Mouse (Mus musculus): ENCODE measurements at regions not wholly inside any gene's neighbourhood (a gene's known extent, or its start where the extent isn't known, plus 50 kb on each side); places are given as distances from the start of the nearest gene placed in this dataset.
"Not testable (repeated sequence)": the region's sequence is repeated elsewhere in the genome, so short reads cannot be mapped to it uniquely, and the experiment has no call there.

DNA sequence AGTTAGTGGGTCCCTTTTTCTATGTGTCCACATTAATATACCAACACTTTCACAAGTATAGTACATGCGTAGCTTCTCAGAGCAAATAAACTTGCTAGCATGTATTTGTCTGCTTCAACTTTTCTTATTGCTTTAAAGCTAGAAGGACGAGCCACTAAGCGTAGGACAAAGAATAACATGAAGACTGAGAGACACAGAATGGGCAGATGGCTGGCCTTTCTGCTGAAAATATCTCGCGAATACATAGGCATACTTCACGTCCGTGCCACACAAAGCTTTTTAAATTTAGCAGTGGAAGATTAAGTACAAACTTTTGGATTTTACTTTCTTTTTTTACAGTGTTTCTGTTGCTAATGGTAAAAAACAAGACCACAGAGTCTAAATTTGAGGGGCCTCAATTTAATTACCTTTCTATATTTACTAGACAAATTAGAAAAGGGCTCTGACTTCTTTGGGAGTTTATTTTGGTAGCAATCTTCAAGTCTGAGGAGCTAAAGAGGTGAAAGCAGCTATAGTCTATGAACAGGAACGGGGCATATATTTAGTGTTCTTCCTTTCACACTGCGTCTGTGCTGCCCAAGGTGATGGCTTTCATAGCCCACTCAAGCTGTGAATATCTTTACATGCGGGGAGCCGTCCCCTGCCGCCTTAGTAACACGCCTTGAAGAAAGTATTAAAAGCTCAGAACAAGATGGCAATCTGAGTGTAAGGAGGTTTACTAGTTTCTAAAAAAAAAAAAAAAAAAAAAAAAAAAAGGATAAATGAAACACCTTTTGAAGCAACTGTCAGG is 145.7 kb upstream of the Nwd2 start:
- ATAC-seq, result no peak
- no peak overlapping the region for H3K9ac ChIP-seq (replicated peaks)
- no peaks in the 10 kb centered on the region for H3K27me3 ChIP-seq
- H3K9me3 ChIP-seq, result no peaks in the 10 kb centered on the region
- H3K4me1 ChIP-seq (replicated peaks), result no peaks in the 10 kb centered on the region
- H3K4me3 ChIP-seq (replicated peaks), result no peak overlapping the region
- no peaks in the 10 kb centered on the region for H3K36me3 ChIP-seq
- H3K27ac ChIP-seq, result no peak overlapping the region
- WGBS, result 88% methylated on average over 13 of the region's 13 CpGs
- H3K4me2 ChIP-seq (replicated peaks), result no peak overlapping the region

DNA sequence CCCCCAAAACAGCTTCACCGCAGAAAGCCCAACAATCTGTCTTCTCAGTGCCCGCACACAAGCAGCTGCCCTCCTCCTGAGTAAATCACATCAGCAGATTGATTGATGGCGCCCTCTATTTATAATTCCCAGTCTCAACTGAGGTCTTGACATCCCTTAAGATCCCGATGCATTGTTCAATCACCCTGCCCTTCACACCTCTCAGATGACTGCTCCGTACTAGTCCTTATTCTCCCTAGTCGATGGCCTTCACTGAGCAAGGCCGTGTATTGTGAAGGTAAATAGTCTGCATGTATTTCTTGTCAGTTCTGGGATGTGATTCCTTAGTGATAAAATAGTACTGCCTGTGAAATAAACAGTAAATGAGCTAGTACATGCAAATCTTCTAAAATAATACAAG is 114.7 kb upstream of the Nwd2 start:
- ATAC-seq, result no peak
- no peak overlapping the region for H3K4me2 ChIP-seq (replicated peaks)
- H3K36me3 ChIP-seq, result no peaks in the 10 kb centered on the region
- 57% methylated on average over 7 of the region's 7 CpGs for WGBS
- H3K4me1 ChIP-seq (replicated peaks), result no peaks in the 10 kb centered on the region
- no peak overlapping the region for H3K4me3 ChIP-seq (replicated peaks)
- no peak overlapping the region for H3K27ac ChIP-seq
- no peak overlapping the region for H3K9ac ChIP-seq (replicated peaks)
- no peaks in the 10 kb centered on the region for H3K9me3 ChIP-seq
- H3K27me3 ChIP-seq, result no peaks in the 10 kb centered on the region

DNA sequence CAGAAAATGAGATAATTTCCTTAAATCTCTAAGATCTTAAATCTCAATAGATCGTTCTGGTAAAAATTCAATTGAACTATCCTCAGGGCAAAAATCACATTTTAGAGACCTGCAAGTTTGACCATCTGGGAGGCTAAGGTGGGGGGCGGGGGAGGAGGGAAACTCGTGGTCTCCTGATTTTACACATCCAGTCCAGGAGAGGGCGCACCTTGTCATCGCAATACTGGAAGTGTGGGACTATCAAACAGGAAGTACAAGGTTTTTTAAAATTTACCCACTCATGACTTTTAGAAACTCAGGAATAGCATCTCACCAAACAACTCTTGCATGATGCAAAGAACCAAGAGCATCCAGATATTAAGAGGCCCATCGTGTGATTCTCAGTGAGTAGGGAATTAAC is 108.4 kb upstream of the Nwd2 start:
- Histone ChIP-seq H3K27me3 (no peaks in the 10 kb centered on the region), H3K4me2 (replicated peaks) (no peak overlapping the region), H3K9me3 (no peaks in the 10 kb centered on the region), H3K27ac (no peak overlapping the region), H3K36me3 (no peaks in the 10 kb centered on the region), H3K4me1 (replicated peaks) (no peaks in the 10 kb centered on the region), H3K9ac (replicated peaks) (no peak overlapping the region), H3K4me3 (replicated peaks) (no peak overlapping the region)
- no peak for ATAC-seq
- 85% methylated on average over 6 of the region's 6 CpGs for WGBS

DNA sequence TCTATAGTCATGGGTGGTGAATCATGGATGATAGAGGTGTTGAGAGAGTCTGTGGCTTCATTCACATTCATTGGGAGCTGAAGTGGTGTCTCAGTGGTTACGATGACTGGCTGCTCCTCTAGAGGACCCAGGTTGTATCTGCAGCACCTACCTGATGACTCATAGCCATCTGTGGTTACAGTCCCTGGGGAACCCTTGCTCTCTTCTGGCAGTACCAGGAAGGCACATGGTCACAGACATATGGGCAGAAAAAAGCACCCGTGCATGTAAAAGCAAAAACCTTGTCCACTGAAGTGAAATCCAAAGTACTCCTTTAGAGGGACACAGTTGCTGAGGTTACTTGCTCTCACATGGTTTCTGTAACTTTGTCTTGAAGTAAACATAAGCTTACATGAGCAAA is 103.4 kb upstream of the Nwd2 start:
- WGBS, result 95% methylated on average over 2 of the region's 2 CpGs
- Histone ChIP-seq H3K9ac (replicated peaks) (no peak overlapping the region), H3K4me2 (replicated peaks) (no peak overlapping the region), H3K4me3 (replicated peaks) (no peak overlapping the region), H3K27ac (no peak overlapping the region), H3K36me3 (no peaks in the 10 kb centered on the region), H3K27me3 (no peaks in the 10 kb centered on the region), H3K4me1 (replicated peaks) (no peaks in the 10 kb centered on the region), H3K9me3 (no peaks in the 10 kb centered on the region)
- ATAC-seq, result no peak

DNA sequence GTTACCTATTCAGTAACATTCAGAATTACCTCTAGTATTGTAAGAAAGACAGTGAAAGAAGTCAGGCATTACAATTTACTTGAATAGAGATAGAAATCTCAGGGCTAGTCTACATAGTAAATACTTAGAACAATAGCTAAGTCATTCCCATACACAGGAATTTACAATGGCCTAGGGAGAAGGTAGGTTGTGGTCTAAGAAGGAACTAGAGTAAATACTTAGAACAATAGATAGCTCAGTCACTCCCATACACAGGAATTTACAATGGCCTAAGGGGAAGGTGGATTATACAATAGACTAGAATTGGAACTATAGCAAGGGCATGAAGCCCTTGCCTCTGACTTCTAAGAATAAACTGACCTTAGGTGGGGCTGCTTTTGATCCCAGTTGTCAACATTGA is 83.0 kb upstream of the Nwd2 start:
- H3K4me1 ChIP-seq (replicated peaks); ATAC-seq: not testable (repeated sequence)

DNA sequence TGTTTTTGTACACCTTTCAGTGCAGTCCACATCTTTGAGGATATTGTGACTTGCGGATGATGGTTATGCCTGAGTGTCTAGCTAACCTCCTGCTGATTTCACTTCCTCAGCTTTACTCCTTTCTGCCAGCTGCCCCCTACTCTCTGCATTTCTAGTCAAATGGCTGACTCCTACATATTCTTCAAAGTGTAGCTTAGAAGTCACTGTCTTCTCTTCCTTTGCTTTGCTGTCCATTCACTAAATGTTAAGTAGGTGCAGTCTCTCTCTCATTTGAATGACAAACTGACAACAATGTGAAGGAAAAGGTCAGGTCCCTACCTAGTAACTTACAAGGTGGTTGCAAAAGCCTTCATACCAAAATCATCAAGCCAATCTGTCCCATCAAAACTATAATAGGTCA is 73.5 kb upstream of the Nwd2 start:
- Histone ChIP-seq H3K4me2 (replicated peaks) (no peak overlapping the region), H3K4me1 (replicated peaks) (no peaks in the 10 kb centered on the region), H3K27ac (no peak overlapping the region), H3K9ac (replicated peaks) (no peak overlapping the region), H3K27me3 (no peaks in the 10 kb centered on the region), H3K36me3 (no peaks in the 10 kb centered on the region), H3K9me3 (no peaks in the 10 kb centered on the region), H3K4me3 (replicated peaks) (no peak overlapping the region)
- 86% methylated on average over 1 of the region's 1 CpGs for WGBS
- ATAC-seq, result no peak

More for the DNA sequence above, 83.0 kb upstream of the Nwd2 start:
- not testable (repeated sequence) for H3K27ac ChIP-seq; H3K4me2 ChIP-seq (replicated peaks); H3K36me3 ChIP-seq; H3K9me3 ChIP-seq; H3K27me3 ChIP-seq; H3K9ac ChIP-seq (replicated peaks); H3K4me3 ChIP-seq (replicated peaks)

DNA sequence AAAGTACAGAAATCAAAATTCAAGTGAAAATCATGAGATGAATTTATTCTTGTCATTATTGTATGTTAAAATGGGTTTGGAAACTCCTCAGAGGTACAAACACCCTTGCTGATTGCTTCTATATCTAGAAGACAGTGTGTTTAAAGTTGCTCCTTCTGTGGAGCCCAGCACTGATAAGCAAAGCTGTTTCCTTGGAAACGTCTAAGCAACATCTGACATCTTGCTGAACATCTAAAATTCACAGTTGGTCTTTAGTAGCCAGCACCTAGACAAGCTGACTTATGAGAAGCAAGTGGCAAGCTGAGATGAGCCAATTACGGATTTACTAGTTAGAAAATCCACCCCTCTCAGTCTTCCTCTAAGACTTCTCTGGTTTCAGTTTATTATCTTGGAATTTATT is 69.5 kb upstream of the Nwd2 start:
- Histone ChIP-seq H3K9ac (replicated peaks) (no peak overlapping the region), H3K36me3 (no peaks in the 10 kb centered on the region), H3K9me3 (no peaks in the 10 kb centered on the region), H3K4me1 (replicated peaks) (no peaks in the 10 kb centered on the region), H3K4me2 (replicated peaks) (no peak overlapping the region), H3K4me3 (replicated peaks) (no peak overlapping the region), H3K27ac (no peak overlapping the region), H3K27me3 (no peaks in the 10 kb centered on the region)
- ATAC-seq, result no peak
- WGBS, result 75% methylated on average over 2 of the region's 2 CpGs

DNA sequence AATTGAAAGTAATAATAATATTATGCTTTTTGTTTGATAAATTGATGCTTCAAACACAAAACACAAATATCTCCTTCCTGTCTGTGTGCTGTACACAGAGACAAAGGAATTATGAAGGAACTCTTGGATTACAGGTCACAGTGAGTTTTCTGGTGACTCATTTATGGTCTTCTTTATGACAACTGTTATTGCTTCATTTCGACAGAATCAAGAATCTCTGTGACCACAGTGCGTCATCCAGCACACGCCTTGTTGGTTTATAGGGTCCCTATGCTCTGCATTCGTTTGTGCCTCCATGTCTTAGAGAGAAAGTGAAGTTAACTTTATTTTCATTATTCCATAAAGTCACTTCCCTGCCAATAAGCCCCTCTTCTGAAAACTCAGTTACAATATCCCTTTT is 61.9 kb upstream of the Nwd2 start:
- Histone ChIP-seq H3K27ac (no peak overlapping the region), H3K4me3 (replicated peaks) (no peak overlapping the region), H3K36me3 (no peaks in the 10 kb centered on the region), H3K4me1 (replicated peaks) (no peaks in the 10 kb centered on the region), H3K9me3 (no peaks in the 10 kb centered on the region), H3K9ac (replicated peaks) (no peak overlapping the region), H3K27me3 (no peaks in the 10 kb centered on the region), H3K4me2 (replicated peaks) (no peak overlapping the region)
- 90% methylated on average over 4 of the region's 4 CpGs for WGBS
- ATAC-seq, result no peak

DNA sequence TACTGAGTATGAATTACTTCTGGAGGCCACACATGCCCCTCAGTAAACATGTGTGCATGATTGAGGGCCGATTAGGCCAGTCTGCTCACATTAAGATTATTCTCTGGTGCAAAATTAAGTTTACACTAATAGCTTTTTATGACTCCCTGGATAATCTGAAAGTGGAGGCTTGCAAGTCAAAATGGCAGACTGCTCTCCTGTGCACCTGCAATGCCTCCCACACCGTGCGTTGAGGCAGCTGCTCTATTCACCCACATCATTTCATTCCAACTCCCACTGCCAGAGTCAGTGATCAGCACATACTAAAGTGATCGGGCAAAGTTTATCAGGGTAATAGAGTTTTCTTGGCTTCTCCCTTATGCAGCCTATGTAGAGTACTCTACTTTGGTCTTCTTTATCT is 61.0 kb upstream of the Nwd2 start:
- Histone ChIP-seq H3K9me3 (no peaks in the 10 kb centered on the region), H3K27ac (no peak overlapping the region), H3K9ac (replicated peaks) (no peak overlapping the region), H3K4me1 (replicated peaks) (no peaks in the 10 kb centered on the region), H3K27me3 (no peaks in the 10 kb centered on the region), H3K4me3 (replicated peaks) (no peak overlapping the region), H3K36me3 (no peaks in the 10 kb centered on the region), H3K4me2 (replicated peaks) (no peak overlapping the region)
- 89% methylated on average over 4 of the region's 4 CpGs for WGBS
- ATAC-seq, result no peak

Measured in midbrain, embryonic 13.5 days (tissue).